Mouse (Mus musculus) heart, embryonic 16.5 days (tissue): ENCODE data around the gene Necap1. TPM values are rescaled to one million over a fixed set of nuclear protein-coding genes. Genes with fewer than 3 reads are reported as not detected.

Experiments
- ATAC-seq: fragments of 200-750 bp; cut with Nextera tagmentation; replicated peaks from 2 replicates; pipeline ENCODE4 v1.8.0; 2017; ENCODE audit warnings: moderate number of reproducible peaks; ENCODE audit not compliant: insufficient read depth, low FRiP score; ENCODE audit errors: extremely low read depth
- H3K27ac ChIP-seq: fragments of 300-500 bp; sonication (generic); 2 replicates; pipeline ENCODE4 v1.5.1; 2014; ENCODE audit warnings: mild to moderate bottlenecking, low read length, control low read depth, moderate library complexity
- H3K27me3 ChIP-seq: fragments of 300-500 bp; sonication (generic); 2 replicates; pipeline ENCODE4 v1.6.1; 2014; ENCODE audit warnings: low read length, mixed read lengths; ENCODE audit not compliant: control insufficient read depth, insufficient read depth
- H3K36me3 ChIP-seq: fragments of 300-500 bp; sonication (generic); 2 replicates; pipeline ENCODE4 v1.6.1; 2014; ENCODE audit not compliant: control insufficient read depth, insufficient read depth
- H3K4me1 ChIP-seq: fragments of 300-500 bp; sonication (generic); 2 replicates; pipeline ENCODE4 v1.6.1; 2014; ENCODE audit warnings: low read length, mixed read lengths; ENCODE audit not compliant: control insufficient read depth, insufficient read depth
- H3K4me2 ChIP-seq: fragments of 300-500 bp; sonication (generic); 2 replicates; pipeline ENCODE4 v1.6.1; 2014; ENCODE audit warnings: low read depth, mild to moderate bottlenecking, control low read depth, low read length
- H3K4me3 ChIP-seq: fragments of 300-500 bp; sonication (generic); 2 replicates; pipeline ENCODE4 v1.5.1; 2014; ENCODE audit warnings: mild to moderate bottlenecking, control low read depth, low read length
- H3K9ac ChIP-seq: fragments of 300-500 bp; sonication (generic); 2 replicates; pipeline ENCODE4 v1.6.1; 2014; ENCODE audit warnings: low read length, control low read depth
- H3K9me3 ChIP-seq: fragments of 300-500 bp; sonication (generic); replicated peaks from 2 replicates; pipeline ENCODE4 v1.6.1; 2016; ENCODE audit warnings: low read length; ENCODE audit not compliant: control insufficient read depth
- WGBS: fragments of 180-500 bp; shearing (Covaris S2); extraction: QIAGEN DNeasy Blood & Tissue Kit; methylation state at CpG from one replicate; pipeline ENCODE4 v1.1.7; 2014; 5-methylcytosine and 5-hydroxymethylcytosine counted together
- polyA plus RNA-seq: library from polyadenylated mRNA; unstranded; fragments of >200 nt; fragmentation: Nextera tagmentation; extraction: Ambion mirVana; gene quantifications from 2 replicates; pipeline ENCODE4 v1.2.1, GENCODE M21; 2015

Gene Necap1
- polyA plus RNA-seq, 1 experiment from 2014 or later: 51.1 TPM

DNA sequence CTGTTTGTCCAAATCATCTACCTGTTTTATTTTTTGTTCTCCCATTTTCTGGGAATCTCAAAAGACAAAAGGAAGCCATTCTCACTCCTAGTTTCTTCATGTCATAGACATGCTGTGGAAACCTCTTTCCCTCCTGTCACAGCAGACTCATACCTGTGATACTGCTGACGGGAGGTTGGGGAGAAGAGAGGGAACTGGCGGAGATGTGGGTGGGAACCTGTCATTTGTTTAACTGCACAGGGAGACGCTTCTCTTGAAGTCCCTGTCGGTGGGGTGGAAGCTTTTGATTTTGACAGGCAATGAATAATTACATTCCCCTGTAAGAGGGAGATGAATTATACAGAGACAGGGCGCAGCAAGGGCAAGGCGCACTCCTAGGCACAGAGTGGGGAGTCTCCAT, 30.5 kb upstream of the Necap1 start:
- H3K36me3 ChIP-seq: peaks cover 44% of the 10 kb centered on the region

DNA sequence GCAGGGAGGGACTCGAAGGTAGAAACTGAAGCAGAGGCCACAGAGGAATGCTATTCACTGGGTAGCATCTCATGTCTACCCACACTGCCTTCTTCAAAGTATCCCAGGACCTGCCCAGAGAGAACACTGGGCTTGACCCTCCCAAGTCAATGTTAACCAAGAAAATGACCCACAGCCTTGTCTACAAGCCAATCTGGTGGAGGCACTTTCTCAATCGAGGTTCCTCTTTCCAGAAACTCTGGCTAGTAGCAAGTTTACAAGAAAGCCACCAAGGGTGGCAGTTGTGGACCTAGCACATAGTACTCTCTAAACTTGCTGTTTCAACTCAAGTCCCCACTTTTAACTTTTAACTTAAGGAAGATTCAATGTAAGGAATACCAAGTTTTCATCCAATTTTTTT, 21.6 kb upstream of the Necap1 start:
- Histone ChIP-seq H3K27ac (no peak overlapping the region), H3K4me3 (no peak overlapping the region), H3K4me2 (no peak overlapping the region), H3K36me3 (no peaks in the 10 kb centered on the region), H3K9me3 (no peaks in the 10 kb centered on the region), H3K4me1 (no peaks in the 10 kb centered on the region), H3K27me3 (no peaks in the 10 kb centered on the region), H3K9ac (no peak overlapping the region)
- 58% methylated on average over 2 of the region's 2 CpGs for WGBS
- ATAC-seq: no peak

More for the DNA sequence above, 30.5 kb upstream of the Necap1 start:
- H3K9ac ChIP-seq: no peak overlapping the region
- no peak overlapping the region for H3K4me3 ChIP-seq
- no peaks in the 10 kb centered on the region for H3K4me1 ChIP-seq
- no peak for ATAC-seq
- WGBS: 83% methylated on average over 6 of the region's 6 CpGs
- no peaks in the 10 kb centered on the region for H3K27me3 ChIP-seq
- H3K27ac ChIP-seq: no peak overlapping the region
- no peaks in the 10 kb centered on the region; the same call in 1 of the 2 replicates for H3K9me3 ChIP-seq
- no peak overlapping the region for H3K4me2 ChIP-seq

DNA sequence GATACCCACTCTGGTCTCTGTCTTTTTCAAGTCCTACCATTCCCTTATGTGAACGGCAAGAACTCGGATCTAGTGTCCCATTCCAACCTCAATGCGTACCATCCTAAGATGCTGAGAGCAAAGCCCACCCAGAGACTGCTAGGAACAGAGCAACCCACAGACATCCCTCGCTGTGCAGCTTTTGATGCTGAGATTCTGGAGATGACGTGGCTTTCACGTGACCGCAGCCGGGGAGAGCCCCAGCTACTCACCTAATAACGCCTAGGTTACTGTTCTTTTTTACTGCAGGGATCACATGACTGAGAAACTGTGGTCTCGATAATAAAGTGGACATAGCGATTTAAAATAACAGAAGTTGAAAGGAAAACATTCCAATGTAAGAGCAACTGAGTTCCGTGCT, 19.7 kb upstream of the Necap1 start:
- no peak overlapping the region for H3K4me2 ChIP-seq
- no peaks in the 10 kb centered on the region for H3K4me1 ChIP-seq
- H3K27ac ChIP-seq: no peak overlapping the region
- H3K9me3 ChIP-seq: no peaks in the 10 kb centered on the region
- H3K27me3 ChIP-seq: no peaks in the 10 kb centered on the region
- no peak overlapping the region for H3K4me3 ChIP-seq
- ATAC-seq: no peak
- H3K9ac ChIP-seq: no peak overlapping the region
- H3K36me3 ChIP-seq: no peaks in the 10 kb centered on the region
- 74% methylated on average over 12 of the region's 12 CpGs for WGBS

DNA sequence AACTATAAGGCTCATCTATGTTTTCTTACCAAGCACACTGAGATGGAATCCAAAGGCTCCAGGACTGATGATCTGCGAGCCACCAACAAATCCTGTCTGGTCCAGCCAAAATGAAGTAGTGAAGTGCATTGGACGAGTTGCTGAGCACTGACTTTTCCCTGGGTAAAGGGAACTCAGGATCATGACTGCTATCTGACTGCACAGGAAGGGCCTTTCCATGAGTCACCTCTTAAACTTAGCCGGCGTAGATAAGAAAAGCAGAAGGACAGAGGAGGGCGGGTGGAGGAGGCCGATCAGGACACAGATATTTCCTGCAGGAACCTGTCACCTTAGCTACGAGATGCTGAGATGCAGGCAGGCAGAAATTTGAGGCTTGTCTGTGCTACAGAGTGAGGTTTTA, 18.3 kb upstream of the Necap1 start, which contains the start of gene C3ar1:
C3ar1 (minus strand) TSS at position 207 of the 400 bp plus-strand sequence.
- H3K9ac ChIP-seq: no peak within 1 kb of the TSS
- no peaks in the 10 kb centered on the region for H3K27me3 ChIP-seq
- no peak within 1 kb of the TSS for H3K4me3 ChIP-seq
- no peak within 1 kb of the TSS for H3K27ac ChIP-seq
- H3K36me3 ChIP-seq: no peaks in the 10 kb centered on the region
- ATAC-seq: no peak; the same call in 1 of the 2 replicates
- H3K9me3 ChIP-seq: no peaks in the 10 kb centered on the region
- 11% methylated on average over 7 of the region's 7 CpGs for WGBS
- no peaks in the 10 kb centered on the region for H3K4me1 ChIP-seq
- no peak within 1 kb of the TSS for H3K4me2 ChIP-seq

DNA sequence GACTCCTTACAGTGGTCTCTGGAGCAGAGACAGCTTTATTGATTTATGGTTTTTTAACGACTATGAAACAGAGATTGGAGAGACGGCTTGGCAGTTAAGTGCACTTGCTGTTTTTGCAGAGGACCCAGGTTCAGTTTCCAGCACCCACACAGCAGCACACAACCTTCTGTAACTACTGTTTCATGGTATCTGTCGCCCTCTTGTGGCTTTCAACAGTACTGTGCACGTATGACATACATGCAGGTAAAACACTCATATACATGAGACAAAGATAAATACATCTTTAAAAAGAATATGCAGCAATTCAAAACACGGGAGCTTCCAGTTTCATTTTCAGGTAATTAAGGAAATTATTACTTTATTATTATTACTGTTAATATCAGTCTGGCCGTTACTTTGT, 11.8 kb upstream of the Necap1 start:
- H3K4me1 ChIP-seq: no peaks in the 10 kb centered on the region
- H3K9ac ChIP-seq: no peak overlapping the region
- peaks cover 8% of the 10 kb centered on the region for H3K9me3 ChIP-seq
- ATAC-seq: no peak
- H3K27me3 ChIP-seq: no peaks in the 10 kb centered on the region
- no peak overlapping the region for H3K4me2 ChIP-seq
- WGBS: 74% methylated on average over 6 of the region's 6 CpGs
- no peak overlapping the region for H3K4me3 ChIP-seq
- no peaks in the 10 kb centered on the region for H3K36me3 ChIP-seq
- no peak overlapping the region for H3K27ac ChIP-seq

DNA sequence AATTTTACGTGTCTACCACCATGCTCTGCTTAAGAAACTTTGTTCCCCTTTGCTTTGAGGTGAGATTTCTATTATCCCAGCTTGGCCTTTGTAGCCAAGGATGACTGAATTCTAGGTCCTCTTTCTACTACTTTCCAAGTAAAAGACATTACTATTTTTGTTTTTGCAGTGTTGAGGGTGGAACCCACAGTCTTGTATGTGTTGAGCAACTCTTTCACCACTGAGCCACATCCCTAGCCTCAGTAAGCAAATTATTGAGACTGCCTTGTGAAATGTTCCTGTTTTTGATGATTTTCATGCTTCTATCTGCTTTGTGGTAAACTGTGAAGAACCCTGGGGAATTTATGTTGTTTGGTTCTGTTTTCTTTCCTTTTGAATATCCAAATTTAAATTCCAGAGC, 11.4 kb upstream of the Necap1 start:
- no peak overlapping the region for H3K9ac ChIP-seq
- H3K27ac ChIP-seq: no peak overlapping the region
- no peak for ATAC-seq
- 79% methylated on average over 1 of the region's 1 CpGs for WGBS
- H3K4me2 ChIP-seq: no peak overlapping the region
- no peaks in the 10 kb centered on the region for H3K4me1 ChIP-seq
- no peaks in the 10 kb centered on the region for H3K36me3 ChIP-seq
- H3K27me3 ChIP-seq: no peaks in the 10 kb centered on the region
- H3K4me3 ChIP-seq: no peak overlapping the region
- peaks cover 8% of the 10 kb centered on the region for H3K9me3 ChIP-seq

DNA sequence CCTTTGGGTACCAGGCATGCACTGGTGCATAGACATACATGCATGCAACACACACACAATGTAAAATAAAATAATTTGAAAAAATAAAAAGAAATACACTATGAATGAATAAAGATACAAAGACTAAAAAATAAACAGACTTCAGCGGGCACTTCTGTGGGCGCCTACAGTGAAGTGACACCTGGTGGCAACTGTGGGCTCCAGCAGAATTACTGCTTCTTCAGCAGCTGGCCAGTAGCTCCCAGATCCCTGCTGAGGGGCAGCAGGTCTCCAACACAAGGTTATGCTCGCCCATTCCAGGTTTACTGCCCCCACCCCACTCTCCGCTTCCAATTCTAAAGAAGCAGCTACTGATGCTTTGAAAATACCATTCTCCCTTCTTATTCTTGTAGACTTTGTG, 6.4 kb upstream of the Necap1 start:
- no peaks in the 10 kb centered on the region for H3K27me3 ChIP-seq
- 56% methylated on average over 4 of the region's 4 CpGs for WGBS
- no peaks in the 10 kb centered on the region for H3K9me3 ChIP-seq
- H3K9ac ChIP-seq: no peak overlapping the region
- no peak overlapping the region for H3K27ac ChIP-seq
- no peak for ATAC-seq
- no peak overlapping the region for H3K4me2 ChIP-seq
- no peaks in the 10 kb centered on the region for H3K4me1 ChIP-seq
- no peak overlapping the region for H3K4me3 ChIP-seq
- H3K36me3 ChIP-seq: no peaks in the 10 kb centered on the region

DNA sequence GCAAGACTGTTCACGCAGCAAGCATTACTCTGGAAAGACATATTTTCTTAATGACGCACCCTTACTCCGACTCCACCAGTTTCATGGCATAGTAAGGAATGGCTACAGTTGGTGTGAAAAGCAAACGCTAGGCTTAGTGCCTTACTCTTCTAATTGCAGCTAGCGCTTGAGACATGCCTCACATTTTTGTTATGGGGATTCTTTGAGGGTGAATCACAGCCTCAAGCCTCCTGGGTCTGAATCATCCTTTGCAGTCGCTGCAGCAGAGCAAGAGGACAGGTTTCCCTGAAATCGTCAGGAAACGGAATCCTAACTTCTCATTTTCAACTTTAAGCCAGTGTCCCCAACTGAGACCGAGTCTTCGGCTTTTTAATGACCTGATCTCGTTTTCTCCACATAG, 4.4 kb upstream of the Necap1 start:
- no peak overlapping the region for H3K4me2 ChIP-seq
- H3K4me3 ChIP-seq: no peak overlapping the region
- no peaks in the 10 kb centered on the region for H3K9me3 ChIP-seq
- no peak overlapping the region for H3K9ac ChIP-seq
- no peak overlapping the region for H3K27ac ChIP-seq
- H3K4me1 ChIP-seq: no peaks in the 10 kb centered on the region
- WGBS: 60% methylated on average over 11 of the region's 11 CpGs
- H3K36me3 ChIP-seq: no peaks in the 10 kb centered on the region
- no peak for ATAC-seq
- no peaks in the 10 kb centered on the region for H3K27me3 ChIP-seq

DNA sequence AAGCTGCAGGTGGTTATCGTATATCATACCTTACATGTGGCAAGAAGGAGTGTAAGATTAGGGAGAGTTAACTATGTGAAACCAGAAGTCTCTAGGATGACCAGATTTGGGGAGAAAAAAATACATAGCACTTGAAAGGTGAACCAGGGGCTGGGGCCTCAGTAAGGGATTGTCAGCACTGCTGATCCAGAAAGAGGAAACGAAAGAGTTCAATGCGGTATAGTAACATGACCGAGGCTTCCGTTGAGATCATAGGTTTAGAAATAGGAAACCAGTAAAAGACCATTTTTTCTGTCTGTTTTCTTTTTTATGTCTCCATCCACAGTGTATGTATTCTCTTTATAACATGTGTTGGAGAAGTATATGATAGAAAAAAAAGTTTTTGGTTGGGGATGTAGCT, 1.5 kb upstream of the Necap1 start:
- no peak for ATAC-seq
- H3K4me1 ChIP-seq: peaks cover 6% of the 10 kb centered on the region
- H3K4me2 ChIP-seq: no peak overlapping the region
- H3K27me3 ChIP-seq: no peaks in the 10 kb centered on the region
- 83% methylated on average over 5 of the region's 5 CpGs for whole genome bisulfite sequencing
- H3K36me3 ChIP-seq: no peaks in the 10 kb centered on the region
- H3K9ac ChIP-seq: no peak overlapping the region
- H3K4me3 ChIP-seq: no peak overlapping the region
- no peaks in the 10 kb centered on the region for H3K9me3 ChIP-seq
- H3K27ac ChIP-seq: no peak overlapping the region
